Comparison of ENCODE assay signal across 8 mouse cellular contexts in genomic region chr1:78784936-78785335, GRCm38 (mm10). TPM values are rescaled to one million over a fixed set of nuclear protein-coding genes. Genes with fewer than 3 reads are reported as not detected.
DNase-seq lines count a peak whose midpoint lies in the region; ATAC-seq and TF ChIP-seq lines count a peak whose summit lies in the region.
"Not testable (repeated sequence)": the region's sequence is repeated elsewhere in the genome, so short reads cannot be mapped to it uniquely, and the experiment has no call there.
"Had no signal": no experiment of that assay in that cellular context is flagged by ENCODE, and none has a peak within 500 bp of the region (broad histone marks: within the 10 kb centered on the region; RNA-seq: fewer than 3 reads in every experiment).

No protein-coding gene starts in this region.

- not testable (repeated sequence) for H3K9ac ChIP-seq in lung, embryonic 14.5 days

- not testable (repeated sequence) for TF ChIP-seq CTCF in lung, embryonic 14.5 days (IDR thresholded peaks at IDR 0.05; ENCODE audit: low read depth)

- H3K4me2 ChIP-seq in lung, embryonic 14.5 days: not testable (repeated sequence)

- not testable (repeated sequence) for H3K4me3 ChIP-seq in lung, embryonic 14.5 days (ENCODE audit: low read depth, low read length)

- H3K9me3 ChIP-seq in lung, embryonic 14.5 days (ENCODE audit: low read depth, low read length): not testable (repeated sequence)

- not testable (repeated sequence) for H3K36me3 ChIP-seq in lung, embryonic 14.5 days (ENCODE audit: insufficient read depth)

- not testable (repeated sequence) for H3K27ac ChIP-seq in lung, embryonic 14.5 days (ENCODE audit: low read depth)

- H3K4me1 ChIP-seq in lung, embryonic 14.5 days (ENCODE audit: insufficient read depth): not testable (repeated sequence)

- not testable (repeated sequence) for H3K27me3 ChIP-seq in lung, embryonic 14.5 days (ENCODE audit: insufficient read depth, low read length)

- 72% methylated on average over 9 of the region's 9 CpGs for WGBS in lung, embryonic 14.5 days

- peak; percentile 1 for DNase-seq in ES-CJ7 (ENCODE audit: low read depth, low spot score)
- peak; percentile 11 for DNase-seq in left cerebral cortex, adult 11 months (ENCODE audit: low spot score)
- peak; percentile 9 to 34 for DNase-seq in left cerebral cortex, adult 9 months (ENCODE audit: low spot score in 2 of 2)
- DNase-seq in lung, embryonic 14.5 days: peak; percentile 26
- DNase-seq in right cerebral cortex, adult 2 months (ENCODE audit: low spot score in 2 of 2): peak; percentile 16 to 19
- DNase-seq in telencephalon, adult 2 months (ENCODE audit: low read depth, low spot score): peak; percentile 65

- peak; percentile 97 for ATAC-seq in frontal cortex, adult (ENCODE audit: low TSS enrichment)
- ATAC-seq in lung, embryonic 14.5 days (ENCODE audit: insufficient read depth): not testable (repeated sequence)

RNA-seq across cellular contexts. Expression of gene Kcne4, which starts 31.6 kb away (rescaled TPM):
- polyA plus RNA-seq in lung, embryonic 14.5 days (2014; fragmentation: Nextera tagmentation; extraction: Ambion mirVana): 10.9 and 12.4 TPM in 2 replicates
- polyA plus RNA-seq: CD4-positive, CD25-positive, alpha-beta regulatory T cell, adult 4 months had no signal

Comparison
In these comparisons a context has a peak if more than half of its experiments do, and no peak if none do; other contexts are left out.
1. DNase-seq: peak in every context shown above with its lines; median percentile 65 in telencephalon, adult 2 months; 26 in lung, embryonic 14.5 days; 22 in left cerebral cortex, adult 9 months; 18 in right cerebral cortex, adult 2 months; 11 in left cerebral cortex, adult 11 months; 1 in ES-CJ7.